Mouse (Mus musculus) heart, embryonic 13.5 days (tissue): Measurements from ENCODE around the gene Gnb1l. TPM values are rescaled to one million over a fixed set of nuclear protein-coding genes. Genes with fewer than 3 reads are reported as not detected.
A peak's percentile ranks its signal among the peaks of the same experiment; 100 is the strongest.

ENCODE experiments used
- ATAC-seq: fragments of 200-750 bp; cut with Nextera tagmentation; 2 replicates; pipeline ENCODE4 v1.8.0; 2017; ENCODE audit warnings: moderate TSS enrichment; ENCODE audit not compliant: insufficient number of reproducible peaks, low FRiP score, low TSS enrichment; ENCODE audit errors: extremely low read depth
- H3K27ac ChIP-seq: fragments of 300-500 bp; sonication (generic); replicated peaks from 2 replicates; pipeline ENCODE4 v1.5.1; 2015; ENCODE audit warnings: moderate library complexity, mild to moderate bottlenecking, inconsistent platforms
- H3K27me3 ChIP-seq: fragments of 300-500 bp; sonication (generic); replicated peaks from 2 replicates; pipeline ENCODE4 v1.6.1; 2015; ENCODE audit warnings: mild to moderate bottlenecking, inconsistent platforms
- H3K36me3 ChIP-seq: fragments of 300-500 bp; sonication (generic); 2 replicates; pipeline ENCODE4 v1.6.1; 2015; ENCODE audit warnings: mild to moderate bottlenecking, inconsistent platforms
- H3K4me1 ChIP-seq: fragments of 300-500 bp; sonication (generic); 2 replicates; pipeline ENCODE4 v1.6.1; 2015; ENCODE audit warnings: inconsistent platforms
- H3K4me2 ChIP-seq: fragments of 300-500 bp; sonication (generic); 2 replicates; pipeline ENCODE4 v1.6.1; 2015; ENCODE audit warnings: inconsistent platforms, mild to moderate bottlenecking, moderate library complexity
- H3K4me3 ChIP-seq: fragments of 300-500 bp; sonication (generic); 2 replicates; pipeline ENCODE4 v1.5.1; 2015; ENCODE audit warnings: moderate library complexity, mild to moderate bottlenecking, inconsistent platforms
- H3K9ac ChIP-seq: fragments of 300-500 bp; sonication (generic); 2 replicates; pipeline ENCODE4 v1.6.1; 2015; ENCODE audit warnings: inconsistent platforms, mild to moderate bottlenecking, moderate library complexity
- H3K9me3 ChIP-seq: fragments of 300-500 bp; sonication (generic); 2 replicates; pipeline ENCODE4 v1.6.1; 2016; ENCODE audit warnings: inconsistent platforms
- WGBS: fragments of 180-500 bp; shearing (Covaris S2); methylation state at CpG from one replicate; pipeline ENCODE4 v1.1.7; 2015; ENCODE audit warnings: mixed read lengths; 5-methylcytosine and 5-hydroxymethylcytosine counted together
- polyA plus RNA-seq: library from polyadenylated mRNA; unstranded; fragments of >200 nt; fragmentation: Nextera tagmentation; extraction: Ambion mirVana; gene quantifications from 2 replicates; pipeline ENCODE4 v1.2.1, GENCODE M21; 2015

Gene Gnb1l
- polyA plus RNA-seq, 1 experiment from 2014 or later, result 8.7 TPM

GRCm38 (mm10) chr16:18581623-18582205 lies 83.2 kb downstream of the Gnb1l start:
- Histone ChIP-seq H3K9ac (peak overlapping the region; percentile 51), H3K4me2 (peak overlapping the region; percentile 77), H3K27ac (no peak overlapping the region), H3K27me3 (peaks cover 97% of the 10 kb centered on the region), H3K9me3 (no peaks in the 10 kb centered on the region), H3K36me3 (no peaks in the 10 kb centered on the region), H3K4me3 (peak overlapping the region; percentile 52), H3K4me1 (peaks cover 35% of the 10 kb centered on the region)
- no peak for ATAC-seq
- WGBS, result under 1% methylated on average over 66 of the region's 66 CpGs

GRCm38 (mm10) chr16:18582426-18583148 lies 84.1 kb downstream of the Gnb1l start:
- ATAC-seq, result no peak
- 4% methylated on average over 67 of the region's 67 CpGs for WGBS
- no peaks in the 10 kb centered on the region for H3K36me3 ChIP-seq
- H3K4me2 ChIP-seq, result peak overlapping the region; percentile 77
- H3K4me1 ChIP-seq, result peaks cover 40% of the 10 kb centered on the region
- H3K27me3 ChIP-seq, result peaks cover 97% of the 10 kb centered on the region
- H3K27ac ChIP-seq, result no peak overlapping the region
- no peaks in the 10 kb centered on the region for H3K9me3 ChIP-seq
- H3K9ac ChIP-seq, result peak overlapping the region; percentile 51
- peak overlapping the region; percentile 52 for H3K4me3 ChIP-seq

GRCm38 (mm10) chr16:18583169-18583568 lies 84.7 kb downstream of the Gnb1l start:
- Histone ChIP-seq H3K9ac (no peak overlapping the region), H3K4me3 (no peak overlapping the region), H3K9me3 (no peaks in the 10 kb centered on the region), H3K27ac (no peak overlapping the region), H3K36me3 (no peaks in the 10 kb centered on the region), H3K27me3 (peaks cover 97% of the 10 kb centered on the region), H3K4me2 (no peak overlapping the region), H3K4me1 (peaks cover 46% of the 10 kb centered on the region)
- 32% methylated on average over 10 of the region's 10 CpGs for WGBS
- no peak for ATAC-seq

- Histone ChIP-seq H3K4me2 (no peak overlapping the region), H3K4me3 (no peak overlapping the region), H3K36me3 (no peaks in the 10 kb centered on the region), H3K27me3 (peaks cover 97% of the 10 kb centered on the region), H3K9me3 (no peaks in the 10 kb centered on the region), H3K4me1 (peaks cover 52% of the 10 kb centered on the region), H3K27ac (no peak overlapping the region), H3K9ac (no peak overlapping the region)
- no peak for ATAC-seq
- 47% methylated on average over 10 of the region's 10 CpGs for WGBS
These were observed 85.3 kb downstream of the Gnb1l start for GRCm38 (mm10) chr16:18583673-18584357.

DNA sequence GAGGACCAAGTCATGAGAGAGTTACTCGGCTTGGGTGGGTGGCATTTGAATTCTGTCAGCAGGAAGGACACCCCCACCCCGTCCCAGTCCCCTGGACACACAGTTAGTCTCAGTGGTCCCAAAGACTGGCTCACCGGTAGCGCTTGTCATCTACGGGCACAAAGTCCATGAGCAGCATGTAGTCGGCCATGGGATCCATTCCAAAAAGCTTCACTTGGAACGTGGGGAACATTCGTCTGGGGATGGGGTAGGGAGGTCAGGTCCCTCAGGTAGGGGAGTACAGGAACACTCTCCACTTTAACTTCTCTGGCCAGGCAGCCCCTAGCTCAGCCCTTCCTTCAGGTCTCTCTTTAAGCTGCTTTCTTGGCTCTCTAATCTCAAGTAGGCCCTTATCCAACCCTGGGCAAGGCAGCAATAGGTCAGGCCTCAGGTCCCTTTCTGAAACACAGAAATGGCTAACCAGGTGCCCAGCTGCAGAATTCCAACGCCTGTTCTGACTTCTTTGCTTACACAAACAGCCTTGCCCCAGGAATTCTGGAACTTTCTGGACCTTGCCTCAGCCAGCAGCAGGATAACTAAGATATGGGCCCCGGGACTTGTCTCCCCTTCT lies 86.5 kb downstream of the Gnb1l start:
- no peak overlapping the region for H3K9ac ChIP-seq
- H3K4me1 ChIP-seq, result peaks cover 56% of the 10 kb centered on the region
- no peak for ATAC-seq
- H3K4me3 ChIP-seq, result peak overlapping the region; percentile 54; the same call in 1 of the 2 replicates
- no peaks in the 10 kb centered on the region for H3K36me3 ChIP-seq
- H3K27ac ChIP-seq, result no peak overlapping the region
- peaks cover 100% of the 10 kb centered on the region for H3K27me3 ChIP-seq
- peak overlapping the region; percentile 81 for H3K4me2 ChIP-seq
- H3K9me3 ChIP-seq, result no peaks in the 10 kb centered on the region
- 35% methylated on average over 10 of the region's 10 CpGs for WGBS

- H3K4me1 ChIP-seq, result peaks cover 60% of the 10 kb centered on the region
- peak overlapping the region; percentile 81 for H3K4me2 ChIP-seq
- no peak for ATAC-seq
- 20% methylated on average over 10 of the region's 10 CpGs for WGBS
- no peaks in the 10 kb centered on the region for H3K9me3 ChIP-seq
- H3K36me3 ChIP-seq, result no peaks in the 10 kb centered on the region
- peak overlapping the region; percentile 54 for H3K4me3 ChIP-seq
- H3K9ac ChIP-seq, result peak overlapping the region; percentile 75; the same call in 1 of the 2 replicates
- no peak overlapping the region for H3K27ac ChIP-seq
- H3K27me3 ChIP-seq, result peaks cover 100% of the 10 kb centered on the region
These were observed 87.2 kb downstream of the Gnb1l start for GRCm38 (mm10) chr16:18585676-18586075.

GRCm38 (mm10) chr16:18586076-18586905 lies 87.8 kb downstream of the Gnb1l start:
- H3K4me1 ChIP-seq, result peaks cover 63% of the 10 kb centered on the region
- H3K27me3 ChIP-seq, result peaks cover 100% of the 10 kb centered on the region
- H3K9me3 ChIP-seq, result no peaks in the 10 kb centered on the region
- H3K36me3 ChIP-seq, result no peaks in the 10 kb centered on the region
- peak overlapping the region; percentile 81 for H3K4me2 ChIP-seq
- peak overlapping the region; percentile 75 for H3K9ac ChIP-seq
- peak overlapping the region; percentile 54 for H3K4me3 ChIP-seq
- no peak overlapping the region for H3K27ac ChIP-seq
- ATAC-seq, result no peak
- 3% methylated on average over 74 of the region's 83 CpGs for WGBS

- H3K36me3 ChIP-seq, result no peaks in the 10 kb centered on the region
- peak overlapping the region; percentile 54 for H3K4me3 ChIP-seq
- 2% methylated on average over 32 of the region's 62 CpGs for WGBS
- no peak overlapping the region for H3K27ac ChIP-seq
- peaks cover 100% of the 10 kb centered on the region for H3K27me3 ChIP-seq
- peaks cover 62% of the 10 kb centered on the region for H3K4me1 ChIP-seq
- peak overlapping the region; percentile 81 for H3K4me2 ChIP-seq
- peak overlapping the region; percentile 75 for H3K9ac ChIP-seq
- ATAC-seq, result no peak
- no peaks in the 10 kb centered on the region for H3K9me3 ChIP-seq
These were observed 88.5 kb downstream of the Gnb1l start for GRCm38 (mm10) chr16:18586906-18587546.

- Histone ChIP-seq H3K27me3 (peaks cover 97% of the 10 kb centered on the region), H3K4me3 (peak overlapping the region; percentile 54), H3K4me2 (peak overlapping the region; percentile 81), H3K27ac (no peak overlapping the region), H3K9ac (peak overlapping the region; percentile 63; the same call in 1 of the 2 replicates), H3K36me3 (no peaks in the 10 kb centered on the region), H3K4me1 (peaks cover 56% of the 10 kb centered on the region), H3K9me3 (no peaks in the 10 kb centered on the region)
- 2% methylated on average over 57 of the region's 57 CpGs for whole genome bisulfite sequencing
- no peak for ATAC-seq
These were observed 89.6 kb downstream of the Gnb1l start for GRCm38 (mm10) chr16:18587847-18588737.

GRCm38 (mm10) chr16:18588738-18589055 lies 90.2 kb downstream of the Gnb1l start:
- 11% methylated on average over 31 of the region's 31 CpGs for WGBS
- H3K9me3 ChIP-seq, result no peaks in the 10 kb centered on the region
- ATAC-seq, result no peak
- no peak overlapping the region for H3K27ac ChIP-seq
- no peak overlapping the region; the same call in 1 of the 2 replicates for H3K9ac ChIP-seq
- H3K36me3 ChIP-seq, result no peaks in the 10 kb centered on the region
- H3K4me3 ChIP-seq, result peak overlapping the region; percentile 54
- H3K27me3 ChIP-seq, result peaks cover 97% of the 10 kb centered on the region
- H3K4me2 ChIP-seq, result peak overlapping the region; percentile 81
- peaks cover 56% of the 10 kb centered on the region for H3K4me1 ChIP-seq
